7 mouse cellular contexts compared by ENCODE assay signal in the genomic region with DNA sequence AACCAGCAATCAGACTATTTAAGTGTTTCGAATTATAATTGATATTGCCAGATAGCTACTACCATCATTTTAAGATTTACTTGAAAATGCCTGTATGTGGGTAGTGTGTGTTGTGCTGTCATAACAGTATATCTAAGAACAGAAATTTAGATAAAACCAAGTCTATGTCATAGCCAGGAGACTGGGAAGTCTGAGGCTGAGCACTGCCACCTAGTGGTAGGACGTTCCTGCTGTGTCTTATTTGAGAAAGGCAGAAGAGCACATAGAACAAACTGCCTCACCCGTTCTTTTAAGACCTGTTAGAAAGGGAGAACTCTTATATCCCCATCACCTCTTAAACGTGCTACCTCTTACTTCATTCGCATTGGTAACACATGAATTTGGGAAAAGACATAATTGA.
DNase-seq lines count a peak whose midpoint lies in the region; ATAC-seq and TF ChIP-seq lines count a peak whose summit lies in the region.

No protein-coding gene starts in this region.

- WGBS in intestine, postnatal 0 days: 16% methylated on average over 5 of the region's 5 CpGs
- WGBS in midbrain, embryonic 11.5 days: 19% methylated on average over 5 of the region's 5 CpGs
- WGBS in small intestine, adult 2 months: 18% methylated on average over 5 of the region's 5 CpGs

- no peaks in the 10 kb centered on the region for H3K4me1 ChIP-seq in intestine, postnatal 0 days (replicated peaks; ENCODE audit: control insufficient read depth, insufficient read depth, low read length)
- no peaks in the 10 kb centered on the region for H3K4me1 ChIP-seq in midbrain, embryonic 11.5 days (ENCODE audit: control insufficient read depth, insufficient read depth, low read length)
- H3K4me1 ChIP-seq in small intestine, adult 2 months (ENCODE audit: control insufficient read depth, insufficient read depth, insufficient read length, low read length): peaks cover 4% of the 10 kb centered on the region; the same call in 1 of the 2 replicates

- intact Hi-C loops in left cerebral cortex, postnatal 25 days (cut with DNase I): loop anchor here (1.0 to 5.0 kb wide), 2 partner anchors 175 to 270 kb away; no protein-coding TSS in a partner anchor

- peak; percentile 95 for TF ChIP-seq CTCF in intestine, postnatal 0 days (IDR thresholded peaks at IDR 0.05; ENCODE audit: low read depth)
- TF ChIP-seq CTCF in small intestine, adult 2 months (IDR thresholded peaks at IDR 0.05; ENCODE audit: extremely low read depth, insufficient read length, insufficient replicate concordance, low read depth, low read length): peak; percentile 67; the same call in 1 of the 2 replicates

- no peak overlapping the region for H3K27ac ChIP-seq in intestine, postnatal 0 days (ENCODE audit: low read depth, low read length)
- H3K27ac ChIP-seq in midbrain, embryonic 11.5 days (ENCODE audit: low read depth, low read length): no peak overlapping the region
- no peak overlapping the region for H3K27ac ChIP-seq in small intestine, adult 2 months (ENCODE audit: insufficient read depth, low read depth, low read length)

- ATAC-seq in intestine, postnatal 0 days: peak; percentile 51; the same call in 1 of the 2 replicates
- ATAC-seq in midbrain, embryonic 11.5 days (ENCODE audit: low FRiP score): peak; percentile 81

- peak; percentile 70 to 92 for DNase-seq in adrenal gland, adult (ENCODE audit: inconsistent age in 2 of 2, low spot score in 1 of 2)
- DNase-seq in cerebellum, postnatal 4 days (ENCODE audit: low spot score in 2 of 2): peak; percentile 63 to 85
- peak; percentile 45 to 57 for DNase-seq in gastrocnemius, adult 8-10 months (ENCODE audit: low spot score in 2 of 2)
- peak; percentile 79 to 88 for DNase-seq in left cerebral cortex, postnatal 25 days (ENCODE audit: low spot score in 2 of 2)
- DNase-seq in midbrain, embryonic 11.5 days (ENCODE audit: low spot score, missing footprints): peak; percentile 97

- no peak overlapping the region for H3K4me3 ChIP-seq in intestine, postnatal 0 days (ENCODE audit: low read depth, low read length)
- H3K4me3 ChIP-seq in midbrain, embryonic 11.5 days (ENCODE audit: low read depth, low read length): no peak overlapping the region
- H3K4me3 ChIP-seq in small intestine, adult 2 months (ENCODE audit: low read depth, low read length): no peak overlapping the region

- H3K36me3 ChIP-seq in intestine, postnatal 0 days (ENCODE audit: control insufficient read depth, insufficient read depth): no peaks in the 10 kb centered on the region
- H3K36me3 ChIP-seq in midbrain, embryonic 11.5 days (ENCODE audit: control insufficient read depth, insufficient read depth, low read length): no peaks in the 10 kb centered on the region
- no peaks in the 10 kb centered on the region for H3K36me3 ChIP-seq in small intestine, adult 2 months (ENCODE audit: control insufficient read depth, insufficient read depth, low read length)

- no peak for TF ChIP-seq POLR2A in small intestine, adult 2 months (IDR thresholded peaks at IDR 0.05; ENCODE audit: low read depth, low read length)

- H3K27me3 ChIP-seq in intestine, postnatal 0 days (replicated peaks; ENCODE audit: control insufficient read depth, insufficient read depth, low read length): no peaks in the 10 kb centered on the region
- no peaks in the 10 kb centered on the region for H3K27me3 ChIP-seq in midbrain, embryonic 11.5 days (ENCODE audit: control insufficient read depth, insufficient read depth, low read length)
- H3K27me3 ChIP-seq in small intestine, adult 2 months (ENCODE audit: control insufficient read depth, insufficient read depth, low read length): no peaks in the 10 kb centered on the region

- H3K9me3 ChIP-seq in intestine, postnatal 0 days (ENCODE audit: control insufficient read depth): no peaks in the 10 kb centered on the region
- no peaks in the 10 kb centered on the region for H3K9me3 ChIP-seq in midbrain, embryonic 11.5 days (ENCODE audit: control insufficient read depth, low read length)

- H3K9ac ChIP-seq in intestine, postnatal 0 days (ENCODE audit: low read depth, low read length): no peak overlapping the region
- no peak overlapping the region for H3K9ac ChIP-seq in midbrain, embryonic 11.5 days (ENCODE audit: low read length)

- H3K4me2 ChIP-seq in intestine, postnatal 0 days (replicated peaks; ENCODE audit: low read depth): no peak overlapping the region
- H3K4me2 ChIP-seq in midbrain, embryonic 11.5 days: no peak overlapping the region
